Mouse (Mus musculus) CH12F3 (cell line): ENCODE data around the gene Cbx5.

Experiments
- in situ Hi-C: fragments of 300-500 bp; cut with MboI; formaldehyde crosslinking; loops from 2 replicates; pipeline ENCODE4 v1.14.3; 2020; ENCODE audit warnings: low sequenced_read_pairs

The Cbx5 gene

GRCm38 (mm10) chr15:103146627-103147421, 92.8 kb downstream of the Cbx5 start:
- in situ Hi-C loops, result no loop called here

- in situ Hi-C loops, result no loop called here
These were observed 93.8 kb downstream of the Cbx5 start for GRCm38 (mm10) chr15:103145635-103146299.

GRCm38 (mm10) chr15:103144176-103144575, 95.4 kb downstream of the Cbx5 start:
- in situ Hi-C loops, result no loop called here
